Mouse (Mus musculus): Measurements from ENCODE around the gene Adap2. TPM values are rescaled to one million over a fixed set of nuclear protein-coding genes. Genes with fewer than 3 reads are reported as not detected.
A peak's percentile ranks its signal among the peaks of the same experiment; 100 is the strongest.

Gene Adap2
- total and polyA plus RNA-seq, 3 experiments, result 0.49 TPM; not detected in 2

DNA sequence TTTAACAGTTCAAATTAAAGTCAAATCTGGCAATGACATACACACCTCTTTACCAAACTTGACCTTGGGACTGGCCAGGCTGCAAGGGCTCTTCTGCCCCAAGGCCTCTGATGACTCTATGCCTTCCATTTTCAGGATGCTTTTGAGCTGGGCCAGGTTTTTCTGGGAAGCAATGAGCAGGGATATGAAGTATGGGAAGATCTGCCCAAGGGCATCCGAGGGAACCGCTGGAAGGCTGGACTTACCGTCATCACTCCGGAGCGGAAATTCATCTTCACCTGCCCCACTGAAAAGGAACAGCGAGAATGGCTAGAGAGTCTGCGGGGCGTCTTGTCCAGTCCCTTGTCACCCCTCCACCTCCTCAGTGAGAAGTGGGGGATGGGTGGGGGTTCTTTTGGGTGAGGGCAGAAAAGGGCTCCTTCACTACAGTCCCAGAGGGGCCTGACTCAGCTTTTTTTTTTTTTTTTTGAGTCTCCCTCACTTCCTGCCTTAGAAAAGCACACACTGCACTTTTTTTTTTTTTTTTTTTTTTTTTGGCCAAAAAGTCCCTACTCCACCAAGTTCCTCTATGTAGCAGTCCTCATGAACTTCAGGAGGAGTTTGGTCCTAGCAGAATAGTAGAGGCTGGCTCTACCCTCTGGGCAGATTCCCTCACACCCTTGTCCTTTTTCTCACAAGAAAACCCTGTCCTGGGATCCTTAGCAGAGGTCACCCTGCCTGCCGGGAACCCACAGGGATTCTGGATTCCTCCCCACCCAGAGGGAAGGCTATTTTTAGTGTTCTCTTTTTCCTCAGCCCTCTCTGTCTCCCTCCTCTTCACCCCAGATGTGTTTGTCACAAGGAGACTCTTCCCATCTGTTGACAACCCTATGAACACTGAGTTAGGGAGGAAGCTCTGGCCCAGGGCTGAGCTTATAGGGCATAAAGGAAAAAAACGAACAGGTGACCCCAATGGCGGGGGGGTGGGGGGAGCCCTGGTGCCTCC, 23.3 kb downstream of the Adap2 start:
- Histone ChIP-seq H3K4me2 (ENCODE audit: insufficient read depth, low read depth, poor library complexity, severe bottlenecking) (no peak overlapping the region), H3K27ac (ENCODE audit: insufficient read depth, low read depth) (peak overlapping the region; percentile 7; the same call in 1 of the 2 replicates), H3K79me2 (replicated peaks; ENCODE audit: control insufficient read depth, extremely low read depth, insufficient read depth, poor library complexity, severe bottlenecking) (no peaks in the 10 kb centered on the region), H3K27me3 (replicated peaks) (no peaks in the 10 kb centered on the region), H3K4me3 (replicated peaks in 1 of 3; ENCODE audit: low read depth in 2 of 3, low read length in 2 of 3, poor library complexity in 1 of 3) (peak overlapping the region in 1 of 3 experiments; percentile 45), H3K9ac (ENCODE audit: insufficient read depth, low read depth) (peak overlapping the region; percentile 8; the same call in 1 of the 2 replicates), H3K4me1 (ENCODE audit: control insufficient read depth in 1 of 2, insufficient read depth in 2 of 2) (peaks cover 16 to 67% of the 10 kb centered on the region in 2 experiments), H3K36me3 (replicated peaks in 1 of 2; ENCODE audit: control insufficient read depth in 1 of 2, insufficient read depth in 1 of 2, low read length in 1 of 2) (peaks cover 0 to 1% of the 10 kb centered on the region in 2 experiments), H3K9me3 (replicated peaks; ENCODE audit: low read length) (no peaks in the 10 kb centered on the region)
- in situ Hi-C loops (cut with MboI; ENCODE audit: low pct_ligation_motif_present, low pct_unique_long_range_greater_than_20kb, low sequenced_read_pairs), result no loop called here
- dilution Hi-C loops (cut with MboI; ENCODE audit: extremely low pct_ligation_motif_present, extremely low pct_unique_long_range_greater_than_20kb, low sequenced_read_pairs), result no loop called here
- peak; percentile 42; the same call in 1 of the 2 replicates for TF ChIP-seq ELF1 (IDR thresholded peaks at IDR 0.05; ENCODE audit: low read depth, low read length)
- TF ChIP-seq EP300 (IDR thresholded peaks at IDR 0.05; ENCODE audit: low read length), result peak; percentile 53
- no peak for TF ChIP-seq TCF12 (IDR thresholded peaks at IDR 0.05; ENCODE audit: low read depth, low read length)
- peak; percentile 60 for TF ChIP-seq ETS1 (conservative IDR thresholded peaks at IDR 0.05; ENCODE audit: low read depth, low read length)
- TF ChIP-seq SIN3A (IDR thresholded peaks at IDR 0.05; ENCODE audit: low read length), result no peak
- 0 out of 2 replicates have a peak, but pooled peaks have one; percentile 32 for TF ChIP-seq TBP (conservative IDR thresholded peaks at IDR 0.05; ENCODE audit: low read depth, low read length)
- TF ChIP-seq CHD2 (IDR thresholded peaks at IDR 0.05; ENCODE audit: low read length), result no peak
- peak; percentile 99 for TF ChIP-seq ZNF384 (IDR thresholded peaks at IDR 0.05; ENCODE audit: low read depth, low read length)
- TF ChIP-seq MAFK (IDR thresholded peaks at IDR 0.05; ENCODE audit: insufficient replicate concordance, low read length), result peak; percentile 97
- no peak for TF ChIP-seq SMC3 (IDR thresholded peaks at IDR 0.05; ENCODE audit: low read depth, low read length)
- no peak; the same call in 1 of the 2 replicates for TF ChIP-seq HCFC1 (IDR thresholded peaks at IDR 0.05; ENCODE audit: low read depth, low read length)
- TF ChIP-seq PAX5 (IDR thresholded peaks at IDR 0.05; ENCODE audit: low read length), result no peak
- DNase-seq (ENCODE audit: extremely low read depth), result peak; percentile 62

DNA sequence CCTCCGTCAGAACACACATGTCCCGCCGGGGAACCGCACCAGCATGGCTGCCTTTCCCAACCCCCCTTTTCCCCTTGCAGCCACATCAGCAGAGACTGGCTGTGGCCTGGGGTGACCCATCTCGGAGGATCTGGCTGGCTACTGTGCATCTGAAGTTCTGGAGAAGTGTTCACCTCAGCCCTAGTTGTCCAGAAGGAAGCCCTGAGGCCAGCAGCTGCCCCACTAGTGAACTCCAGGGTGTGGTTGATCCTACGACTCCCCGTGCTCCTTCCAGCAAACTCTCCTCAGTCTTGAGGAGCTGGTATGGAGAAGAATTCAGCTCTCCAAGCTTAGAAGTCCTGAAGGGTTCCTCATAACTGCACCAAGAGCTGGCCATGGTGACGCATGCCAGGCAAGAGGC, 24.4 kb downstream of the Adap2 start:
- Histone ChIP-seq H3K9ac (ENCODE audit: insufficient read depth, low read depth) (no peak overlapping the region), H3K27ac (ENCODE audit: insufficient read depth, low read depth) (no peak overlapping the region), H3K9me3 (replicated peaks; ENCODE audit: low read length) (no peaks in the 10 kb centered on the region), H3K27me3 (replicated peaks) (no peaks in the 10 kb centered on the region), H3K79me2 (replicated peaks; ENCODE audit: control insufficient read depth, extremely low read depth, insufficient read depth, poor library complexity, severe bottlenecking) (no peaks in the 10 kb centered on the region), H3K4me2 (ENCODE audit: insufficient read depth, low read depth, poor library complexity, severe bottlenecking) (no peak overlapping the region), H3K4me1 (ENCODE audit: control insufficient read depth in 1 of 2, insufficient read depth in 2 of 2) (peaks cover 14 to 59% of the 10 kb centered on the region in 2 experiments), H3K4me3 (replicated peaks in 1 of 3; ENCODE audit: low read depth in 2 of 3, low read length in 2 of 3, poor library complexity in 1 of 3) (no peak overlapping the region), H3K36me3 (replicated peaks in 1 of 2; ENCODE audit: control insufficient read depth in 1 of 2, insufficient read depth in 1 of 2, low read length in 1 of 2) (peaks cover 0 to 1% of the 10 kb centered on the region in 2 experiments)
- TF ChIP-seq MYC (IDR thresholded peaks at IDR 0.05; ENCODE audit: low read depth, low read length) (no peak), MAFK (IDR thresholded peaks at IDR 0.05; ENCODE audit: insufficient replicate concordance, low read length) (no peak), USF1 (IDR thresholded peaks at IDR 0.05; ENCODE audit: low read depth, low read length) (no peak), PAX5 (IDR thresholded peaks at IDR 0.05; ENCODE audit: low read length) (no peak), EP300 (IDR thresholded peaks at IDR 0.05; ENCODE audit: low read length) (no peak), JUN (IDR thresholded peaks at IDR 0.05; ENCODE audit: insufficient read depth, low read depth, low read length) (no peak), NELFE (IDR thresholded peaks at IDR 0.05; ENCODE audit: low read depth, low read length) (no peak), ZC3H11A (IDR thresholded peaks at IDR 0.05; ENCODE audit: low read depth, low read length) (no peak), ZMIZ1 (IDR thresholded peaks at IDR 0.05; ENCODE audit: low read depth, low read length) (no peak), RCOR1 (conservative IDR thresholded peaks at IDR 0.05; ENCODE audit: low read depth, low read length) (no peak), BHLHE40 (IDR thresholded peaks at IDR 0.05; ENCODE audit: low read depth, low read length) (no peak), CHD2 (IDR thresholded peaks at IDR 0.05; ENCODE audit: low read length) (no peak), TBP (conservative IDR thresholded peaks at IDR 0.05; ENCODE audit: low read depth, low read length) (no peak), CTCF (conservative IDR thresholded peaks at IDR 0.05 in 1 of 2, IDR thresholded peaks at IDR 0.05 in 1 of 2; ENCODE audit: low read depth in 2 of 2, low read length in 2 of 2) (no peak), SMC3 (IDR thresholded peaks at IDR 0.05; ENCODE audit: low read depth, low read length) (no peak), MAZ (IDR thresholded peaks at IDR 0.05; ENCODE audit: low read depth, low read length) (no peak)
- dilution Hi-C loops (cut with MboI; ENCODE audit: extremely low pct_ligation_motif_present, extremely low pct_unique_long_range_greater_than_20kb, low sequenced_read_pairs) (no loop called here), in situ Hi-C loops (cut with MboI; ENCODE audit: low pct_ligation_motif_present, low pct_unique_long_range_greater_than_20kb, low sequenced_read_pairs) (no loop called here)
- DNase-seq (ENCODE audit: extremely low read depth), result no peak

All from CH12.LX (cell line).